ENCODE assay signal across 8 mouse cellular contexts in the genomic region with DNA sequence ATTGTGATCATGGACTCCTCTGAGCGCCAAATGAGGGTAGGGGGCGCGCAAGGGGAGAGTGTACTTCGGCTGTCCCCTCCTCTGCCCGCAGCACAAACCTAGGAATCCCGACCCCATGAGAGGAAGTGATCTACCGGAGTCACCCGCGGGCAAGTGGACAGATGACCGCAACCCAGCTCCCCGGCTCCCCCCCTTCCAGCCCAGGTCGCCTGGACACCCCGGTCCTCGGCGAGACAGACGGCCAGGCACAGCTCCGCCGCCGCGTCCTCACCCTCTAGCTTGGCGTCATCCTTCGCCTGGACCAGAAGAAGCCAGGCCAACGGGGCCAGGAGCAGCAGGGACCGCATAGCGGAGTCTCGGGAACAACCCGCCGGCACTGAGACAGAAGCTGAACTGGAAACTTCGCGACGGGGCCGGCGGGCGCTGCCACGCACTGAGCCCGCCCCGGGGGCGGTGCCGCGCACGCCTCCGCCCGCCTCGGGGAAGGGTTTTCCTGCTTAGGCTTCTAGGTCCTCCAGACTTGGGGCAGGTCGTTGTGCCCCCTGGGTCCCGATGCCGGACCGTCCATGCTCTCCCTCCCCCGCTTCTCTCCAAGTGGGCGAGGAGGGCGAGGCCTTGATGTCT. TPM values are rescaled to one million over a fixed set of nuclear protein-coding genes. Genes with fewer than 3 reads are reported as not detected.
DNase-seq lines count a peak whose midpoint lies in the region; ATAC-seq lines count a peak whose summit lies in the region.

Gene Plod1 (minus strand): TSS at position 437 of the 624 bp plus-strand sequence.

- intact Hi-C loops in heart, postnatal 36 days (cut with DNase I): loop anchor here (2.0 kb wide), 1 partner anchor 32 kb away; the partner anchor contains the start of gene Mfn2

- peak within 1 kb of the TSS; percentile 93 for H3K4me2 ChIP-seq in neural tube, embryonic 14.5 days (ENCODE audit: low read depth, low read length)

- H3K9ac ChIP-seq in neural tube, embryonic 14.5 days (replicated peaks; ENCODE audit: low read depth, low read length): peak within 1 kb of the TSS; percentile 67; the same call in 1 of the 2 replicates

- peak within 1 kb of the TSS; percentile 52 for H3K4me3 ChIP-seq in neural tube, embryonic 14.5 days (ENCODE audit: low read depth, low read length)

- no peaks in the 10 kb centered on the region for H3K36me3 ChIP-seq in neural tube, embryonic 14.5 days (ENCODE audit: control insufficient read depth, insufficient read depth, low read length)

- H3K27me3 ChIP-seq in neural tube, embryonic 14.5 days (ENCODE audit: control insufficient read depth, insufficient read depth, low read length): peaks cover 3% of the 10 kb centered on the region

- 0% methylated on average over 41 of the region's 51 CpGs for WGBS in neural tube, embryonic 14.5 days

- peaks cover 1% of the 10 kb centered on the region for H3K4me1 ChIP-seq in neural tube, embryonic 14.5 days (ENCODE audit: control insufficient read depth, insufficient read depth, low read length)

- peak; percentile 42; the same call in 1 of the 2 replicates for ATAC-seq in neural tube, embryonic 14.5 days (ENCODE audit: low read depth)

- no peak within 1 kb of the TSS for H3K27ac ChIP-seq in neural tube, embryonic 14.5 days (ENCODE audit: low read depth, low read length)

- H3K9me3 ChIP-seq in neural tube, embryonic 14.5 days (ENCODE audit: control insufficient read depth, low read length): no peaks in the 10 kb centered on the region

- DNase-seq in MEL-GATA-1-ER (ENCODE audit: extremely low read depth, low read depth): peak; percentile 36
- DNase-seq in cerebellum, adult 9-10 months: peak; percentile 62
- DNase-seq in forelimb bud, embryonic 11.5 days (ENCODE audit: low read depth, low spot score): peak; percentile 70
- peak; percentile 91 to 92 for DNase-seq in heart, postnatal 36 days
- peak; percentile 70 to 82 for DNase-seq in layer of hippocampus, adult 18-20 months (ENCODE audit: low spot score in 2 of 2)
- peak; percentile 86 to 87 for DNase-seq in lung, adult 18-20 months
- peak; percentile 77 for DNase-seq in testis, postnatal 14 days (ENCODE audit: low spot score)

RNA-seq across cellular contexts. Expression of gene Plod1, which starts in this region (rescaled TPM):
- 10 to 100 TPM; 71.3 to 89.9 TPM for total RNA-seq in heart, postnatal 36 days (2021)
- 10 to 100 TPM; 20.1 to 20.3 TPM for total RNA-seq in layer of hippocampus, adult 18-20 months (2021)
- polyA plus RNA-seq in neural tube, embryonic 14.5 days (2014; fragmentation: Nextera tagmentation; extraction: Ambion mirVana): 15.6 and 29.7 TPM in 2 replicates

Comparison
In these comparisons a context has a peak if more than half of its experiments do, and no peak if none do; other contexts are left out.
1. DNase-seq: peak in every context shown above with its lines; median percentile 92 in heart, postnatal 36 days; 86 in lung, adult 18-20 months; 77 in testis, postnatal 14 days; 76 in layer of hippocampus, adult 18-20 months; 70 in forelimb bud, embryonic 11.5 days; 62 in cerebellum, adult 9-10 months; 36 in MEL-GATA-1-ER.